In the genomic region with DNA sequence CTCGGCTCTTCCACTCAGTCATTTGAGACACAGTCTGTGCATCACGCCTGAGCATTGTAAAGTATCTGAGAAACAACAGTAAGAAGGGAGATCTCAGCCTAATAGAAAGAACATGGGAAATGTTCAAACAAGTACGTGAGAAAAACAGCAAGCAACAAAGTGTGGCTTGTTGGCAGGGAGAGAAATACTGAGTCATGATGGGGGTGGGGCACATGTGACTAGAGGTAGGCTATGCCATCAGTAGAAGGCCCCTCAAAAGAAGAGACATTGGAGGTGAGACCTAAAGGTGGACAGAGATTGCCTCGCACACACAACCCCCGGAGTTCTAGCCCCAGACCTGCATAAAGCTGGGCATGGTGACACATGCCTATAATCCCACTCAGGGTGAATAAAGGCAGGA, we compare ENCODE assay signal across 24 mouse cellular contexts. TPM values are rescaled to one million over a fixed set of nuclear protein-coding genes. Genes with fewer than 3 reads are reported as not detected.
DNase-seq lines count a peak whose midpoint lies in the region; ATAC-seq and TF ChIP-seq lines count a peak whose summit lies in the region.
"Had no signal": no experiment of that assay in that cellular context is flagged by ENCODE, and none has a peak within 500 bp of the region (broad histone marks: within the 10 kb centered on the region; RNA-seq: fewer than 3 reads in every experiment).

No protein-coding gene starts in this region.

- no peaks in the 10 kb centered on the region for H3K79me2 ChIP-seq in MEL (ENCODE audit: control insufficient read depth, insufficient read depth, low read length, poor library complexity)

- no peak overlapping the region for H3K4me2 ChIP-seq in heart, embryonic 12.5 days
- peak overlapping the region; percentile 38; the same call in 1 of the 2 replicates for H3K4me2 ChIP-seq in liver, embryonic 12.5 days
- no peak overlapping the region for H3K4me2 ChIP-seq in liver, postnatal 0 days (ENCODE audit: low read depth, low read length)
- H3K4me2 ChIP-seq: forebrain, embryonic 15.5 days; hindbrain, embryonic 14.5 days; kidney, embryonic 15.5 days; limb, embryonic 13.5 days; midbrain, embryonic 13.5 days; neural tube, embryonic 13.5 days had no signal

- intact Hi-C loops in heart, postnatal 10 days (cut with DNase I): loop anchor here (10.0 kb wide), 1 partner anchor 700 kb away; no protein-coding TSS in a partner anchor
- intact Hi-C loops in gastrocnemius, adult 2 months (cut with DNase I): no loop called here

- ATAC-seq in heart, embryonic 12.5 days (ENCODE audit: insufficient number of reproducible peaks, low FRiP score): peak; percentile 66; the same call in 1 of the 2 replicates
- peak; percentile 45 for ATAC-seq in liver, embryonic 12.5 days
- no peak; the same call in 1 of the 2 replicates for ATAC-seq in liver, postnatal 0 days
- no peak for ATAC-seq in inflammation-experienced regulatory T-cells, adult 6 months
- ATAC-seq: forebrain, embryonic 15.5 days; midbrain, embryonic 13.5 days had no signal

- H3K9ac ChIP-seq in heart, embryonic 12.5 days: no peak overlapping the region
- no peak overlapping the region for H3K9ac ChIP-seq in MEL (ENCODE audit: control insufficient read depth, low read depth, low read length, poor library complexity, severe bottlenecking)
- H3K9ac ChIP-seq in liver, embryonic 12.5 days: peak overlapping the region; percentile 20; the same call in 1 of the 2 replicates
- H3K9ac ChIP-seq in liver, postnatal 0 days (replicated peaks): no peak overlapping the region
- H3K9ac ChIP-seq: forebrain, embryonic 15.5 days; hindbrain, embryonic 14.5 days; kidney, embryonic 15.5 days; limb, embryonic 13.5 days; midbrain, embryonic 13.5 days; neural tube, embryonic 13.5 days had no signal

- H3K36me3 ChIP-seq in heart, embryonic 12.5 days: no peaks in the 10 kb centered on the region
- H3K36me3 ChIP-seq in MEL (ENCODE audit: control insufficient read depth in 1 of 2, insufficient read depth in 2 of 2, low read length in 2 of 2): peaks cover 0 to 32% of the 10 kb centered on the region in 2 experiments; a peak in 2 of 4 replicates
- H3K36me3 ChIP-seq in liver, embryonic 12.5 days: no peaks in the 10 kb centered on the region
- no peaks in the 10 kb centered on the region for H3K36me3 ChIP-seq in liver, postnatal 0 days (replicated peaks; ENCODE audit: insufficient read depth, low read length)
- H3K36me3 ChIP-seq: forebrain, embryonic 10.5 days; forebrain, embryonic 15.5 days; kidney, embryonic 15.5 days; limb, embryonic 13.5 days; midbrain, embryonic 13.5 days; neural tube, embryonic 13.5 days had no signal

- 0 out of 2 replicates have a peak, but pooled peaks cover 3% of the 10 kb centered on the region for H3K9me3 ChIP-seq in heart, embryonic 12.5 days (replicated peaks)
- H3K9me3 ChIP-seq in MEL (replicated peaks; ENCODE audit: insufficient read depth, low read length): no peaks in the 10 kb centered on the region
- no peaks in the 10 kb centered on the region for H3K9me3 ChIP-seq in liver, embryonic 12.5 days (replicated peaks)
- no peaks in the 10 kb centered on the region for H3K9me3 ChIP-seq in liver, postnatal 0 days (ENCODE audit: low read length)
- H3K9me3 ChIP-seq: forebrain, embryonic 10.5 days; forebrain, embryonic 15.5 days; kidney, embryonic 15.5 days; limb, embryonic 13.5 days; midbrain, embryonic 13.5 days; neural tube, embryonic 13.5 days had no signal

- no peak overlapping the region for H3K27ac ChIP-seq in heart, embryonic 12.5 days (ENCODE audit: poor library complexity, severe bottlenecking)
- no peak overlapping the region for H3K27ac ChIP-seq in MEL (ENCODE audit: control insufficient read depth, low read depth, low read length)
- H3K27ac ChIP-seq in liver, embryonic 12.5 days: peak overlapping the region; percentile 75
- peak overlapping the region; percentile 46; the same call in 1 of the 2 replicates for H3K27ac ChIP-seq in liver, postnatal 0 days (ENCODE audit: low read depth)
- H3K27ac ChIP-seq in gastrocnemius, adult 2 months: no peak overlapping the region
- H3K27ac ChIP-seq: forebrain, embryonic 10.5 days; forebrain, embryonic 15.5 days; hindbrain, embryonic 14.5 days; kidney, embryonic 15.5 days; limb, embryonic 13.5 days; macrophage; midbrain, embryonic 13.5 days; neural tube, embryonic 13.5 days had no signal

- no peak for TF ChIP-seq CTCF in MEL (IDR thresholded peaks at IDR 0.05 in 2 of 3, conservative IDR thresholded peaks at IDR 0.05 in 1 of 3; ENCODE audit: control insufficient read depth in 1 of 3, insufficient read depth in 1 of 3, low read depth in 2 of 3, low read length in 3 of 3, poor library complexity in 1 of 3, severe bottlenecking in 1 of 3)
- no peak for TF ChIP-seq CTCF in liver, postnatal 0 days (IDR thresholded peaks at IDR 0.05; ENCODE audit: low read depth)
- TF ChIP-seq CTCF in gastrocnemius, adult 2 months (IDR thresholded peaks at IDR 0.05): no peak

- no peak for TF ChIP-seq EP300 in MEL (IDR thresholded peaks at IDR 0.05; ENCODE audit: low read depth in 1 of 2, low read length in 2 of 2)
- no peak for TF ChIP-seq EP300 in liver, postnatal 0 days (IDR thresholded peaks at IDR 0.05; ENCODE audit: low read depth)

- H3K4me3 ChIP-seq in heart, embryonic 12.5 days: no peak overlapping the region
- no peak overlapping the region for H3K4me3 ChIP-seq in MEL (ENCODE audit: control insufficient read depth in 1 of 2, insufficient read depth in 1 of 2, low read depth in 2 of 2, low read length in 2 of 2)
- H3K4me3 ChIP-seq in liver, embryonic 12.5 days: no peak overlapping the region
- H3K4me3 ChIP-seq in liver, postnatal 0 days (ENCODE audit: low read depth, low read length): no peak overlapping the region
- no peak overlapping the region for H3K4me3 ChIP-seq in gastrocnemius, adult 2 months
- H3K4me3 ChIP-seq: forebrain, embryonic 10.5 days; forebrain, embryonic 15.5 days; kidney, embryonic 15.5 days; limb, embryonic 13.5 days; midbrain, embryonic 13.5 days; neural tube, embryonic 13.5 days had no signal

- no peak for DNase-seq in heart, postnatal 10 days
- DNase-seq in MEL (ENCODE audit: low read depth, low spot score): peak; percentile 19
- peak; percentile 22 for DNase-seq in liver, postnatal 0 days
- DNase-seq in gastrocnemius, adult 2 months: no peak
- DNase-seq: adrenal gland, postnatal 10 days; cerebellum, adult 11 months; cerebellum, adult 9-10 months; cerebellum, postnatal 36 days; kidney, adult 11 months; kidney, postnatal 25 days; lung, adult 2 months; lung, postnatal 10 days; thymus, postnatal 4 days had no signal

- TF ChIP-seq POLR2A in MEL (IDR thresholded peaks at IDR 0.05; ENCODE audit: control insufficient read depth in 1 of 2, insufficient read depth in 1 of 2, low read depth in 1 of 2, low read length in 2 of 2, poor library complexity in 1 of 2): no peak

- H3K4me1 ChIP-seq in heart, embryonic 12.5 days (replicated peaks): peaks cover 20% of the 10 kb centered on the region
- peaks cover 19 to 36% of the 10 kb centered on the region in 2 experiments for H3K4me1 ChIP-seq in MEL (ENCODE audit: control insufficient read depth in 1 of 2, insufficient read depth in 2 of 2, low read length in 2 of 2)
- H3K4me1 ChIP-seq in liver, embryonic 12.5 days: peaks cover 76% of the 10 kb centered on the region
- H3K4me1 ChIP-seq in liver, postnatal 0 days (ENCODE audit: insufficient read depth): peaks cover 38% of the 10 kb centered on the region

- no peaks in the 10 kb centered on the region for H3K27me3 ChIP-seq in heart, embryonic 12.5 days (replicated peaks)
- no peaks in the 10 kb centered on the region for H3K27me3 ChIP-seq in MEL (ENCODE audit: control insufficient read depth in 1 of 2, insufficient read depth in 2 of 2, low read length in 2 of 2)
- H3K27me3 ChIP-seq in liver, embryonic 12.5 days (replicated peaks): peaks cover 6% of the 10 kb centered on the region; the same call in 1 of the 2 replicates
- H3K27me3 ChIP-seq in liver, postnatal 0 days (ENCODE audit: insufficient read depth, low read length): no peaks in the 10 kb centered on the region
- H3K27me3 ChIP-seq: forebrain, embryonic 15.5 days; kidney, embryonic 15.5 days; limb, embryonic 13.5 days; neural tube, embryonic 13.5 days had no signal

- 84% methylated on average over 5 of the region's 5 CpGs for WGBS in heart, embryonic 12.5 days
- 74% methylated on average over 5 of the region's 5 CpGs for WGBS in liver, embryonic 12.5 days (ENCODE audit: insufficient replicate concordance)
- 79% methylated on average over 5 of the region's 5 CpGs for WGBS in liver, postnatal 0 days (ENCODE audit: insufficient replicate concordance)

- TF ChIP-seq RAD21 in MEL (IDR thresholded peaks at IDR 0.05; ENCODE audit: low read depth, low read length): no peak

RNA-seq across cellular contexts. Expression of a gene that starts 7.7 kb away (rescaled TPM):
- polyA plus RNA-seq in heart, embryonic 12.5 days (2016; fragmentation: Nextera tagmentation; extraction: Ambion mirVana): 216 and 224 TPM in 2 replicates
- 10 to 100 TPM; 73.4 to 85.2 TPM for total RNA-seq in heart, postnatal 10 days (2021)
- total RNA-seq in MEL (2012; rRNA removed): 16.4 and 16.6 TPM in 2 replicates
- polyA plus RNA-seq in MEL (2012; ENCODE audit: insufficient read depth in 1 of 2, insufficient read length in 2 of 2, low read depth in 1 of 2, low replicate concordance in 2 of 2, missing spikeins in 1 of 2): 10 to 100 TPM in 1 of 2 experiments, not detected in 1; 33.9 TPM
- polyA plus RNA-seq in liver, embryonic 12.5 days (2016; fragmentation: Nextera tagmentation; extraction: Ambion mirVana): 59.9 and 61.6 TPM in 2 replicates
- polyA plus RNA-seq in liver, postnatal 0 days (2015; fragmentation: Nextera tagmentation; extraction: Ambion mirVana): 27.9 and 30.7 TPM in 2 replicates
- 1 to 10 TPM; 6.8 to 7.4 (median 6.8) TPM for polyA plus RNA-seq in inflammation-experienced regulatory T-cells, adult 6 months (2017; shearing (Covaris generic))
- 10 to 100 TPM; 18.2 to 33.6 TPM for total RNA-seq in gastrocnemius, adult 2 months (2021)

RNA-seq across cellular contexts. Expression of a gene that starts 40.3 kb away (rescaled TPM):
- 5.2 and 6.9 TPM in 2 replicates for polyA plus RNA-seq in heart, embryonic 12.5 days (2016; fragmentation: Nextera tagmentation; extraction: Ambion mirVana)
- total RNA-seq in heart, postnatal 10 days (2021): 1 to 10 TPM; 2.3 to 2.4 TPM
- total RNA-seq in MEL (2012; rRNA removed): 11.7 and 13.9 TPM in 2 replicates
- polyA plus RNA-seq in MEL (2012; ENCODE audit: insufficient read depth in 1 of 2, insufficient read length in 2 of 2, low read depth in 1 of 2, low replicate concordance in 2 of 2, missing spikeins in 1 of 2): 10 to 100 TPM in 1 of 2 experiments, not detected in 1; 14.1 TPM
- 7.0 and 7.2 TPM in 2 replicates for polyA plus RNA-seq in liver, embryonic 12.5 days (2016; fragmentation: Nextera tagmentation; extraction: Ambion mirVana)
- 1.8 and 2.4 TPM in 2 replicates for polyA plus RNA-seq in liver, postnatal 0 days (2015; fragmentation: Nextera tagmentation; extraction: Ambion mirVana)
- polyA plus RNA-seq in inflammation-experienced regulatory T-cells, adult 6 months (2017; shearing (Covaris generic)): 1 to 10 TPM; 5.0 to 5.8 (median 5.8) TPM
- total RNA-seq in gastrocnemius, adult 2 months (2021): 1 to 10 TPM; 1.2 to 1.4 TPM

RNA-seq across cellular contexts. Expression of a gene that starts 58.7 kb away (rescaled TPM):
- polyA plus RNA-seq in heart, embryonic 12.5 days (2016; fragmentation: Nextera tagmentation; extraction: Ambion mirVana): 1.2 and 1.6 TPM in 2 replicates
- under 1 TPM; 0.77 TPM for total RNA-seq in heart, postnatal 10 days (2021)
- total RNA-seq in MEL (2012; rRNA removed): 1.1 and 1.3 TPM in 2 replicates
- under 1 TPM in 1 of 2 experiments, not detected in 1; 0.38 TPM for polyA plus RNA-seq in MEL (2012; ENCODE audit: insufficient read depth in 1 of 2, insufficient read length in 2 of 2, low read depth in 1 of 2, low replicate concordance in 2 of 2, missing spikeins in 1 of 2)
- 0.82 and 0.96 TPM in 2 replicates for polyA plus RNA-seq in liver, embryonic 12.5 days (2016; fragmentation: Nextera tagmentation; extraction: Ambion mirVana)
- 0.26 and 0.32 TPM in 2 replicates for polyA plus RNA-seq in liver, postnatal 0 days (2015; fragmentation: Nextera tagmentation; extraction: Ambion mirVana)
- polyA plus RNA-seq in inflammation-experienced regulatory T-cells, adult 6 months (2017; shearing (Covaris generic)): under 1 TPM in 1 of 3 experiments, not detected in 2; 0.19 TPM
- under 1 TPM; 0.33 to 0.75 TPM for total RNA-seq in gastrocnemius, adult 2 months (2021)

Comparison
In these comparisons a context has a peak if more than half of its experiments do, and no peak if none do; other contexts are left out.
1. ATAC-seq: peak in heart, embryonic 12.5 days (single experiment) and liver, embryonic 12.5 days (single experiment); none in liver, postnatal 0 days (single experiment) and inflammation-experienced regulatory T-cells, adult 6 months (single experiment).
2. H3K27ac ChIP-seq: peak in liver, embryonic 12.5 days (single experiment) and liver, postnatal 0 days (single experiment); none in heart, embryonic 12.5 days (single experiment), MEL (single experiment) and gastrocnemius, adult 2 months (single experiment).
3. DNase-seq: peak in MEL (single experiment) and liver, postnatal 0 days (single experiment); none in heart, postnatal 10 days (0 of 2) and gastrocnemius, adult 2 months (single experiment).